Mouse (Mus musculus) hindbrain, postnatal 0 days (tissue): ENCODE measurements around the gene Aifm2. TPM values are rescaled to one million over a fixed set of nuclear protein-coding genes. Genes with fewer than 3 reads are reported as not detected.

Source experiments
- ATAC-seq: fragments of 200-750 bp; cut with Nextera tagmentation; 2 replicates; pipeline ENCODE4 v1.8.0; 2017; ENCODE audit warnings: mild to moderate bottlenecking, moderate TSS enrichment, moderate library complexity
- DNase-seq: peaks from one replicate; pipeline ENCODE4 v3.0.0-alpha.2; 2015; ENCODE audit warnings: low spot score
- H3K27ac ChIP-seq: fragments of 300-500 bp; sonication (generic); 2 replicates; pipeline ENCODE4 v1.5.1; 2014; ENCODE audit warnings: mild to moderate bottlenecking
- H3K27me3 ChIP-seq: fragments of 300-500 bp; sonication (generic); 2 replicates; pipeline ENCODE4 v1.6.1; 2014; ENCODE audit warnings: low read length, mixed read lengths; ENCODE audit not compliant: insufficient read depth
- H3K36me3 ChIP-seq: fragments of 300-500 bp; sonication (generic); 2 replicates; pipeline ENCODE4 v1.6.1; 2014; ENCODE audit warnings: low read length, mixed read lengths; ENCODE audit not compliant: insufficient read depth
- H3K4me1 ChIP-seq: fragments of 300-500 bp; sonication (generic); 2 replicates; pipeline ENCODE4 v1.6.1; 2014; ENCODE audit warnings: antibody characterized with exemption, low read length, mixed read lengths; ENCODE audit not compliant: insufficient read depth
- H3K4me2 ChIP-seq: fragments of 300-500 bp; sonication (generic); 2 replicates; pipeline ENCODE4 v1.6.1; 2014; ENCODE audit warnings: low read depth, mild to moderate bottlenecking, low read length, moderate library complexity, mixed read lengths
- H3K4me3 ChIP-seq: fragments of 300-500 bp; sonication (generic); 2 replicates; pipeline ENCODE4 v1.5.1; 2014; ENCODE audit warnings: low read length
- H3K9ac ChIP-seq: fragments of 300-500 bp; sonication (generic); replicated peaks from 2 replicates; pipeline ENCODE4 v1.6.1; 2014; ENCODE audit warnings: mild to moderate bottlenecking, low read length, moderate library complexity, mixed read lengths
- H3K9me3 ChIP-seq: fragments of 300-500 bp; sonication (generic); 2 replicates; pipeline ENCODE4 v1.6.1; 2016; ENCODE audit warnings: low read length, mixed read lengths
- CTCF ChIP-seq: IDR thresholded peaks from 2 replicates; pipeline ENCODE4 v1.5.1; 2016; ENCODE audit warnings: antibody characterized with exemption, control low read depth, low read depth
- WGBS: fragments of 180-500 bp; shearing (Covaris S2); extraction: QIAGEN DNeasy Blood & Tissue Kit; methylation state at CpG from one replicate; pipeline ENCODE4 v1.1.7; 2014; 5-methylcytosine and 5-hydroxymethylcytosine counted together
- microRNA-seq, 2 experiments: library from miRNA; unstranded; fragments of <30 nt; microRNA quantifications; one replicate each; pipeline ENCODE4; 2016
- polyA plus RNA-seq: library from polyadenylated mRNA; unstranded; fragments of >200 nt; fragmentation: Nextera tagmentation; extraction: Ambion mirVana; gene quantifications from 2 replicates; pipeline ENCODE4 v1.2.1, GENCODE M21; 2015
- total RNA-seq: library from RNA; depleted of rRNA; stranded (reverse); fragments of >200 nt; gene quantifications from 2 replicates; pipeline ENCODE4 v1.2.3, GENCODE M21; 2014; rRNA removed

The Aifm2 gene
- total and polyA plus RNA-seq, 2 experiments from 2014 or later, result 14.6 to 21.0 TPM

GRCm38 (mm10) chr10:61782799-61783611 lies 67.9 kb downstream of the Aifm2 start:
- under 1% methylated on average over 71 of the region's 74 CpGs for WGBS
- ATAC-seq (peak; percentile 54), DNase-seq (peak; percentile 78)
- peaks cover 8% of the 10 kb centered on the region for H3K4me1 ChIP-seq
- H3K4me2 ChIP-seq, result peak overlapping the region; percentile 63
- H3K36me3 ChIP-seq, result no peaks in the 10 kb centered on the region
- H3K27ac ChIP-seq, result peak overlapping the region; percentile 99
- H3K4me3 ChIP-seq, result peak overlapping the region; percentile 89
- peak overlapping the region; percentile 99 for H3K9ac ChIP-seq
- peak; percentile 81 for TF ChIP-seq CTCF
- H3K9me3 ChIP-seq, result no peaks in the 10 kb centered on the region
- H3K27me3 ChIP-seq, result no peaks in the 10 kb centered on the region

- Histone ChIP-seq H3K4me2 (peak within 1 kb of the TSS; percentile 63), H3K9me3 (no peaks in the 10 kb centered on the region), H3K27me3 (no peaks in the 10 kb centered on the region), H3K4me3 (peak within 1 kb of the TSS; percentile 89), H3K4me1 (peaks cover 8% of the 10 kb centered on the region), H3K36me3 (no peaks in the 10 kb centered on the region), H3K27ac (peak within 1 kb of the TSS; percentile 99), H3K9ac (peak within 1 kb of the TSS; percentile 99)
- peak; percentile 73 for TF ChIP-seq CTCF
- peak; percentile 90 for DNase-seq
- WGBS, result under 1% methylated on average over 49 of the region's 50 CpGs
- ATAC-seq, result peak; percentile 92
These were observed 68.7 kb downstream of the Aifm2 start, which contains the start of gene H2afy2 for GRCm38 (mm10) chr10:61783621-61784251. H2afy2 (minus strand) TSS chr10:61784147.

- no peak for TF ChIP-seq CTCF
- Histone ChIP-seq H3K27ac (peak overlapping the region; percentile 99), H3K27me3 (no peaks in the 10 kb centered on the region), H3K4me2 (peak overlapping the region; percentile 63), H3K4me3 (peak overlapping the region; percentile 89), H3K9me3 (no peaks in the 10 kb centered on the region), H3K4me1 (peaks cover 8% of the 10 kb centered on the region), H3K9ac (peak overlapping the region; percentile 99), H3K36me3 (no peaks in the 10 kb centered on the region)
- WGBS, result 19% methylated on average over 10 of the region's 10 CpGs
- DNase-seq (peak; percentile 53), ATAC-seq (peak; percentile 31; the same call in 1 of the 2 replicates)
These were observed 69.4 kb downstream of the Aifm2 start for GRCm38 (mm10) chr10:61784414-61784813.

DNA sequence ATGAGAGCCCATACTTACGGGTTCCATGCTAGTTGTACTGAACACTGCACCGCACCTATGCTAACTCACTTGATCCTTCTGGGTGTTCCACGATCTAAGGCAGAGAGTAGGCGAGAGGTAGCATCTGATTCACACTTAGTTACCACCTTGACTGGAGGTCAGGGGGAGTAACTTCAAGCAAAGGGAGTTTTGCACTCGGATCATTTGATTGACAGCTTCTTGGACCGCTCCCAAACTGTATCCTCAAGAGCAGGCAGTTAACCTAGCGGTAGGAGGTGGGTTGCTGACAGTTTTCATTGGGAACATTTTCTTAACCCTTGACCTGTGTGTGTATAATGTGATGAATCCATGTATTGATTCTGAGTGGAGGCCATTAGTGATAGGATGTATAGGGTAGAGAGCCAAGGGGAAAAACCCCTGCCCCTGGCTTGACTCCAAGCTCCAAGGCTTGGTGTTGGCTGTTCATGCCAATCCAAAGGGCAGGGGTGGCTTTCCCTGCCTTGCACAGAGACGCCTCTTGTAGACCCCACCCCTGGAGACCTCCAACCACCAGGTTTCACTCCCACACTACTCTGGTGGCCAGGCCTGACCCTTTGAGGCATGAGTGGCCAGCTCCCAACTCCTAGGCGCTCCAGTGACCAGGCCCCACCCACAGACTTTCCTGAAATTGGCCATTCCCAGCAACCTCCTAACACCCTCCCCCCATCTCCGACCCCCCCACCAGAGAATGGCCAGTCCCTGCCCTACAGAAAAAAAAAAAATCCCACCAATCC lies 72.7 kb downstream of the Aifm2 start:
- Histone ChIP-seq H3K9ac (no peak overlapping the region), H3K9me3 (no peaks in the 10 kb centered on the region), H3K27ac (no peak overlapping the region), H3K4me1 (peaks cover 8% of the 10 kb centered on the region), H3K4me3 (no peak overlapping the region), H3K4me2 (no peak overlapping the region), H3K36me3 (no peaks in the 10 kb centered on the region), H3K27me3 (no peaks in the 10 kb centered on the region)
- DNase-seq (no peak), ATAC-seq (no peak)
- no peak for TF ChIP-seq CTCF
- 63% methylated on average over 10 of the region's 10 CpGs for WGBS

DNA sequence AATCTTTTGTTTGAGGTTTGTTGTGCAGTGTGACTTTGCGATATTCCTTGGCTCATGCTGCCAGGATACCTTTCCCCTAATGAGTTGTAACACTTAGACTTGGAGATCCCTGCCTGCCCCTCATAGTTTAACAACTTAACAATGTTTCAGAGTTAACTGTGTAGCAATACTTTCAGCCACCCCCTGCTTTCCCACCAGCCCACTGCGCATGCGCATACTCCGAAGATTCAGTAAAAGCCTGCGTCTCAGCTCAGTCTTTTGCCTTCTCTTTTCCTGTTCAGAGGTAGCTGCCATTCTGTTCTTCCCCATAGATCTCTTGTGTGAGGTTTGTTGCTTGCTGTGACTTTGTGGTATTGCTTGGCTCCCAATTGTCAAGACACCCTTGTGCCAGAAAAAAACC lies 73.4 kb downstream of the Aifm2 start:
- no peak for TF ChIP-seq CTCF
- 97% methylated on average over 5 of the region's 5 CpGs for WGBS

More for the DNA sequence above, 73.4 kb downstream of the Aifm2 start:
- H3K9me3 ChIP-seq, result no peaks in the 10 kb centered on the region
- peaks cover 8% of the 10 kb centered on the region for H3K4me1 ChIP-seq
- no peak for DNase-seq
- ATAC-seq, result no peak
- H3K27me3 ChIP-seq, result no peaks in the 10 kb centered on the region
- H3K36me3 ChIP-seq, result no peaks in the 10 kb centered on the region
- H3K9ac ChIP-seq, result no peak overlapping the region
- H3K4me3 ChIP-seq, result no peak overlapping the region
- no peak overlapping the region for H3K27ac ChIP-seq
- no peak overlapping the region for H3K4me2 ChIP-seq

Small RNA genes lying within 50 kb of the gene (microRNA-seq; reads per million reads assigned to microRNA genes)
- 0 reads per million in 2 experiments for gene Mir5108

Other genes starting within 250 kb of the Aifm2 start
- gene Lrrc20, start 239.5 kb upstream of the Aifm2 start, total RNA-seq, result 13.5 and 19.6 TPM in 2 replicates
- 9.7 and 10.2 TPM in 2 replicates for gene Lrrc20, start 239.5 kb upstream of the Aifm2 start, polyA plus RNA-seq
- 3.6 and 3.7 TPM in 2 replicates for gene Npffr1, start 119.8 kb upstream of the Aifm2 start, total RNA-seq
- gene Npffr1, start 119.8 kb upstream of the Aifm2 start, polyA plus RNA-seq, result 1.6 and 1.7 TPM in 2 replicates
- gene Ppa1, start 66.7 kb upstream of the Aifm2 start, total RNA-seq, result 66.9 and 80.6 TPM in 2 replicates
- 185 and 186 TPM in 2 replicates for gene Ppa1, start 66.7 kb upstream of the Aifm2 start, polyA plus RNA-seq
- 125 and 133 TPM in 2 replicates for gene Sar1a, start 35.0 kb upstream of the Aifm2 start, total RNA-seq
- 188 and 189 TPM in 2 replicates for gene Sar1a, start 35.0 kb upstream of the Aifm2 start, polyA plus RNA-seq
- 70.5 and 84.8 TPM in 2 replicates for gene Tysnd1, start 19.7 kb upstream of the Aifm2 start, total RNA-seq
- 31.8 and 32.2 TPM in 2 replicates for gene Tysnd1, start 19.7 kb upstream of the Aifm2 start, polyA plus RNA-seq
- 90.4 and 97.7 TPM in 2 replicates for gene H2afy2, start 68.9 kb downstream of the Aifm2 start, total RNA-seq
- gene H2afy2, start 68.9 kb downstream of the Aifm2 start, polyA plus RNA-seq, result 157 and 162 TPM in 2 replicates